In the genomic region with DNA sequence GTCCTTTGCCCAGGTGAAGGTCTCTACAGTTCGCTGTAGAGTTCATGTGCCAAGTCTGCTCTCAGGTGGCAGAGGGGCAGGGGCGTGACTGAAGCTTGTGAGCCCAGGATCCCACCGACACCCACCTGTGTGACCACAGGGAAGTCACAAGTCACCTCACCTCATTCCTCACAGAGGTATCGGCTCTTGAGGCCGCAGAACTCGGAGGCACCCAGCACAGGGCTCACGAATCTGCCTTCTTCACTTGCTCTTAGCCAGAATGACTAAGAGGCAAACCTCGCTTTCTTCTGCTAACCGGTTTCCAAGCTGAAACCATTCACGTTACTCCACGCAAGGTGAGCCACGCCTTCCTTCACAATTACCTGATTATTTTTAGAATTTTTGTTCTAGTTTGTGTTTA, we compare ENCODE assay signal across 16 mouse cellular contexts. TPM values are rescaled to one million over a fixed set of nuclear protein-coding genes. Genes with fewer than 3 reads are reported as not detected.
DNase-seq lines count a peak whose midpoint lies in the region; ATAC-seq and TF ChIP-seq lines count a peak whose summit lies in the region.
"Had no signal": no experiment of that assay in that cellular context is flagged by ENCODE, and none has a peak within 500 bp of the region (broad histone marks: within the 10 kb centered on the region; RNA-seq: fewer than 3 reads in every experiment).

No protein-coding gene starts in this region.

- no peaks in the 10 kb centered on the region for H3K9me3 ChIP-seq in kidney, embryonic 16.5 days (ENCODE audit: low read length)
- H3K9me3 ChIP-seq in ES-E14 (ENCODE audit: control insufficient read depth, insufficient read depth, low read depth, low read length): no peaks in the 10 kb centered on the region
- H3K9me3 ChIP-seq in intestine, embryonic 16.5 days (ENCODE audit: control insufficient read depth, low read length): no peaks in the 10 kb centered on the region
- H3K9me3 ChIP-seq: embryonic facial prominence, embryonic 15.5 days; forebrain, embryonic 12.5 days; limb, embryonic 10.5 days; midbrain, embryonic 15.5 days had no signal

- H3K79me2 ChIP-seq in heart, adult 2 months (replicated peaks; ENCODE audit: control insufficient read depth, insufficient read depth, low read length): peaks cover 13% of the 10 kb centered on the region

- TF ChIP-seq POLR2A in heart, adult 2 months (IDR thresholded peaks at IDR 0.05; ENCODE audit: insufficient read depth, low read depth, low read length): no peak

- no peaks in the 10 kb centered on the region for H3K27me3 ChIP-seq in heart, adult 2 months (ENCODE audit: control insufficient read depth, insufficient read depth, low read length)
- no peaks in the 10 kb centered on the region for H3K27me3 ChIP-seq in kidney, embryonic 16.5 days (ENCODE audit: insufficient read depth, low read length)
- H3K27me3 ChIP-seq in intestine, embryonic 16.5 days (replicated peaks; ENCODE audit: control insufficient read depth, insufficient read depth, low read length): no peaks in the 10 kb centered on the region
- H3K27me3 ChIP-seq: embryonic facial prominence, embryonic 15.5 days; forebrain, embryonic 12.5 days; midbrain, embryonic 15.5 days had no signal

- DNase-seq in heart, adult 2 months: no peak
- no peak for DNase-seq in heart, adult 9 months (ENCODE audit: low spot score in 2 of 2)
- no peak for DNase-seq in kidney, postnatal 14 days
- DNase-seq in ES-E14 (ENCODE audit: low read depth, low spot score): no peak
- DNase-seq in adrenal gland, postnatal 14 days: no peak
- no peak for DNase-seq in embryo, embryonic 10 days (ENCODE audit: low spot score)
- DNase-seq: cerebellum, adult 11-12 months; thymus, postnatal 4 days had no signal

- H3K9ac ChIP-seq in heart, adult 2 months (ENCODE audit: low read depth, low read length): peak overlapping the region; percentile 50; the same call in 1 of the 2 replicates
- no peak overlapping the region for H3K9ac ChIP-seq in kidney, embryonic 16.5 days (replicated peaks; ENCODE audit: low read length)
- peak overlapping the region; percentile 44 for H3K9ac ChIP-seq in ES-E14 (ENCODE audit: insufficient read depth, low read depth, low read length, poor library complexity, severe bottlenecking)
- no peak overlapping the region for H3K9ac ChIP-seq in intestine, embryonic 16.5 days (ENCODE audit: low read depth, low read length)
- H3K9ac ChIP-seq: embryonic facial prominence, embryonic 15.5 days; forebrain, embryonic 12.5 days; liver, embryonic 14.5 days; midbrain, embryonic 15.5 days had no signal

- no peak for ATAC-seq in kidney, embryonic 16.5 days (ENCODE audit: low FRiP score, low TSS enrichment)
- ATAC-seq in intestine, embryonic 16.5 days: peak; percentile 41; the same call in 1 of the 2 replicates
- ATAC-seq: hindbrain, embryonic 16.5 days; midbrain, embryonic 15.5 days had no signal

- H3K4me3 ChIP-seq in heart, adult 2 months: no peak overlapping the region
- H3K4me3 ChIP-seq in kidney, embryonic 16.5 days (ENCODE audit: low read length): no peak overlapping the region
- H3K4me3 ChIP-seq in ES-E14 (ENCODE audit: insufficient read depth in 1 of 2, low read depth in 1 of 2, low read length in 2 of 2, poor library complexity in 1 of 2, severe bottlenecking in 1 of 2): no peak overlapping the region
- no peak overlapping the region for H3K4me3 ChIP-seq in intestine, embryonic 16.5 days (ENCODE audit: low read length)
- H3K4me3 ChIP-seq: embryonic facial prominence, embryonic 15.5 days; forebrain, embryonic 12.5 days; limb, embryonic 10.5 days; midbrain, embryonic 15.5 days had no signal

- WGBS in heart, adult 2 months: 64% methylated on average over 12 of the region's 12 CpGs
- 80% methylated on average over 12 of the region's 12 CpGs for WGBS in kidney, embryonic 16.5 days
- 65% methylated on average over 12 of the region's 12 CpGs for WGBS in intestine, embryonic 16.5 days

- no peak overlapping the region for H3K4me2 ChIP-seq in kidney, embryonic 16.5 days (replicated peaks; ENCODE audit: low read depth, low read length)
- no peak overlapping the region for H3K4me2 ChIP-seq in intestine, embryonic 16.5 days (ENCODE audit: low read depth, low read length)
- H3K4me2 ChIP-seq: embryonic facial prominence, embryonic 15.5 days; forebrain, embryonic 12.5 days; midbrain, embryonic 15.5 days had no signal

- in situ Hi-C loops in ES-E14 (cut with MboI; ENCODE audit: low sequenced_read_pairs in 2 of 2, unreplicated experiment in 2 of 2): no loop called here

- no peak for TF ChIP-seq EP300 in heart, adult 2 months (IDR thresholded peaks at IDR 0.05; ENCODE audit: insufficient read depth, low read depth, low read length)

- peaks cover 31% of the 10 kb centered on the region for H3K36me3 ChIP-seq in heart, adult 2 months (ENCODE audit: control insufficient read depth, insufficient read depth, low read length)
- peaks cover 20% of the 10 kb centered on the region; the same call in 1 of the 2 replicates for H3K36me3 ChIP-seq in kidney, embryonic 16.5 days (ENCODE audit: insufficient read depth, low read length)
- peaks cover 10% of the 10 kb centered on the region; the same call in 1 of the 2 replicates for H3K36me3 ChIP-seq in ES-E14 (ENCODE audit: control insufficient read depth, insufficient read depth, low read length, poor library complexity, severe bottlenecking)
- peaks cover 5% of the 10 kb centered on the region; the same call in 1 of the 2 replicates for H3K36me3 ChIP-seq in intestine, embryonic 16.5 days (ENCODE audit: control insufficient read depth, insufficient read depth, low read length)
- H3K36me3 ChIP-seq: forebrain, embryonic 12.5 days; midbrain, embryonic 15.5 days had no signal

- H3K27ac ChIP-seq in heart, adult 2 months: no peak overlapping the region
- peak overlapping the region; percentile 23; the same call in 1 of the 2 replicates for H3K27ac ChIP-seq in kidney, embryonic 16.5 days (ENCODE audit: low read length)
- H3K27ac ChIP-seq in ES-E14 (ENCODE audit: insufficient read depth, low read depth, low read length, poor library complexity, severe bottlenecking): peak overlapping the region; percentile 61; the same call in 1 of the 2 replicates
- no peak overlapping the region for H3K27ac ChIP-seq in intestine, embryonic 16.5 days (ENCODE audit: low read length)
- H3K27ac ChIP-seq: embryonic facial prominence, embryonic 15.5 days; forebrain, embryonic 12.5 days; limb, embryonic 10.5 days; liver, embryonic 14.5 days; midbrain, embryonic 15.5 days had no signal

- H3K4me1 ChIP-seq in heart, adult 2 months (ENCODE audit: control insufficient read depth, insufficient read depth, low read length): peaks cover 27% of the 10 kb centered on the region
- H3K4me1 ChIP-seq in kidney, embryonic 16.5 days (ENCODE audit: insufficient read depth, low read length): peaks cover 61% of the 10 kb centered on the region
- peaks cover 17 to 20% of the 10 kb centered on the region in 2 experiments for H3K4me1 ChIP-seq in ES-E14 (ENCODE audit: control insufficient read depth in 2 of 2, insufficient read depth in 2 of 2, low read length in 2 of 2, poor library complexity in 1 of 2)
- H3K4me1 ChIP-seq in intestine, embryonic 16.5 days (ENCODE audit: control insufficient read depth, insufficient read depth, low read length): peaks cover 42% of the 10 kb centered on the region

- intact Hi-C loops in heart, adult 2 months (cut with DNase I): no loop called here

- no peak for TF ChIP-seq CTCF in heart, adult 2 months (IDR thresholded peaks at IDR 0.05)

TF ChIP-seq in ES-E14, 5 proteins besides CTCF, POLR2A, EP300 and RAD21:
- TF ChIP-seq ZC3H11A (IDR thresholded peaks at IDR 0.05; ENCODE audit: borderline replicate concordance, low read depth, low read length): no peak
- no peak for TF ChIP-seq CHD2 (IDR thresholded peaks at IDR 0.05; ENCODE audit: low read depth, low read length)
- no peak for TF ChIP-seq MAFK (IDR thresholded peaks at IDR 0.05; ENCODE audit: insufficient read depth, low read depth, low read length)
- no peak for TF ChIP-seq HCFC1 (IDR thresholded peaks at IDR 0.05; ENCODE audit: borderline replicate concordance, insufficient read depth, low read length)
- TF ChIP-seq ZNF384 (IDR thresholded peaks at IDR 0.05; ENCODE audit: low read depth, low read length): no peak

RNA-seq across cellular contexts. Expression of a gene that starts 11.2 kb away (rescaled TPM):
- total RNA-seq in heart, adult 2 months (2021): 100 to 1,000 TPM; 111 to 116 TPM
- polyA plus RNA-seq in heart, adult 2 months (2012; rRNA removed): 103 and 138 TPM in 2 replicates
- polyA plus RNA-seq in kidney, embryonic 16.5 days (2015; fragmentation: Nextera tagmentation; extraction: Ambion mirVana): 105 and 109 TPM in 2 replicates
- total RNA-seq in ES-E14 (2012; rRNA removed): 313 and 410 TPM in 2 replicates
- 37.1 and 44.0 TPM in 2 replicates for polyA plus RNA-seq in intestine, embryonic 16.5 days (2015; fragmentation: Nextera tagmentation; extraction: Ambion mirVana)
- 169 and 170 TPM in 2 replicates for total RNA-seq in adrenal gland, postnatal 14 days (2021)

Comparison
In these comparisons a context has a peak if more than half of its experiments do, and no peak if none do; other contexts are left out.
1. H3K27ac ChIP-seq: peak in kidney, embryonic 16.5 days (single experiment) and ES-E14 (single experiment); none in heart, adult 2 months (single experiment) and intestine, embryonic 16.5 days (single experiment).
2. H3K9ac ChIP-seq: peak in heart, adult 2 months (single experiment) and ES-E14 (single experiment); none in kidney, embryonic 16.5 days (single experiment) and intestine, embryonic 16.5 days (single experiment).